Mouse (Mus musculus) heart, postnatal 0 days (tissue): ENCODE results near the gene Cox17.

ENCODE experiments used
- CTCF ChIP-seq: IDR thresholded peaks from 2 replicates; pipeline ENCODE4 v1.5.1; 2016; ENCODE audit warnings: antibody characterized with exemption, control low read depth, low read depth
- EP300 ChIP-seq: IDR thresholded peaks from 2 replicates; pipeline ENCODE4 v1.6.1; 2016; ENCODE audit warnings: antibody characterized with exemption, low read depth

DNA sequence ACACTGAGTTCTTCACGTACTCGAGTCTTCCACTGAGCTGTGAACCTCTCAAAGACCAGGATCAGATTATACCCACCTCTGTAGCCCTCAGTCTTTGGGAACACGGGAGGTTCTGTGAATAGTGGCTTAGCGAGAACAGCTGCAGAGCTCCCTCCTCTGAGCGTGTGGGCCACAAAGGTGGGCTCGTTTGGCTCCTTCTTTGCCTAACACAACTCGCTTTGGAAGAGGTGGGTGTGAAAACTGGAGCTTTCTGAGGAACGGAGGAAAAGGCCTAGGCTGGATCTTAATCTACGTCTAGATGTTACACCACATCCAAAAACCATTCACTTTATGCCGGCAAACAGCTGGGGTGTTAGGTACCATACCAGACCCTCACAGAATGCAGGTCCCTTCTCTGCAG, 18.6 kb downstream of the Cox17 start:
- TF ChIP-seq CTCF (no peak), EP300 (no peak)
